Mouse (Mus musculus) megakaryocyte, embryonic 14.5 days (primary cell): ENCODE results near the gene Pias4.
"Not testable (repeated sequence)": the region's sequence is repeated elsewhere in the genome, so short reads cannot be mapped to it uniquely, and the experiment has no call there.

Experiments used
- FLI1 ChIP-seq: IDR thresholded peaks from 2 replicates; pipeline ENCODE4 v1.6.1; 2012; ENCODE audit warnings: low read length, inconsistent platforms, mixed read lengths
- GATA1 ChIP-seq: IDR thresholded peaks from 3 replicates; pipeline ENCODE4 v1.6.1; 2012; ENCODE audit warnings: mixed read lengths, low read length, inconsistent platforms, borderline replicate concordance

GRCm38 (mm10) chr10:81175345-81175701, 7.6 kb upstream of the Pias4 start:
- not testable (repeated sequence) for TF ChIP-seq GATA1, FLI1
